Mouse (Mus musculus): ENCODE results near the gene St13. TPM values are rescaled to one million over a fixed set of nuclear protein-coding genes. Genes with fewer than 3 reads are reported as not detected.

Gene St13
- 92.6 and 109 TPM in 2 replicates for polyA plus RNA-seq (2015; fragmentation: Nextera tagmentation; extraction: Ambion mirVana)

GRCm38 (mm10) chr15:81399638-81400315 is at the start of gene St13, which contains the start of gene Xpnpep3:
TSS of gene St13 (minus strand) at chr15:81400077.
TSS of gene Xpnpep3 (plus strand) at chr15:81400138.

GRCm38 (mm10) chr15:81408199-81408598 is 8.3 kb upstream of the St13 start, which contains the start of gene Dnajb7:
TSS of gene Dnajb7 (minus strand) at chr15:81408299.

GRCm38 (mm10) chr15:81360345-81361021 is 39.4 kb downstream of the St13 start, which contains the start of gene Slc25a17:
TSS of gene Slc25a17 (minus strand) at chr15:81360812.

Other genes starting within 250 kb of the St13 start
- 17.9 and 20.3 TPM in 2 replicates for gene Mrtfa, start 209.3 kb downstream of the St13 start, polyA plus RNA-seq (2015; fragmentation: Nextera tagmentation; extraction: Ambion mirVana)
- gene Mchr1, start 164.6 kb downstream of the St13 start, polyA plus RNA-seq (2015; fragmentation: Nextera tagmentation; extraction: Ambion mirVana) = 5.0 and 5.6 TPM in 2 replicates
- gene Slc25a17, start 39.3 kb downstream of the St13 start, polyA plus RNA-seq (2015; fragmentation: Nextera tagmentation; extraction: Ambion mirVana) = 38.4 and 50.4 TPM in 2 replicates
- gene Xpnpep3, start 61 bp upstream of the St13 start, polyA plus RNA-seq (2015; fragmentation: Nextera tagmentation; extraction: Ambion mirVana) = 5.9 and 6.0 TPM in 2 replicates
- gene Dnajb7, start 8.2 kb upstream of the St13 start, polyA plus RNA-seq (2015; fragmentation: Nextera tagmentation; extraction: Ambion mirVana) = 0.37 and 0.62 TPM in 2 replicates
- gene Rbx1, start 66.2 kb upstream of the St13 start, polyA plus RNA-seq (2015; fragmentation: Nextera tagmentation; extraction: Ambion mirVana) = 344 and 355 TPM in 2 replicates
- 6.8 and 7.0 TPM in 2 replicates for gene Ep300, start 185.3 kb upstream of the St13 start, polyA plus RNA-seq (2015; fragmentation: Nextera tagmentation; extraction: Ambion mirVana)

All from skeletal muscle tissue, postnatal 0 days (tissue).